Mouse (Mus musculus) CD4-positive helper T cell, adult 2 months (primary cell): ENCODE data around the gene Frem2.

ENCODE experiments used
- DNase-seq: peaks from one replicate; pipeline ENCODE4 v3.0.0-alpha.2; 2012; ENCODE audit warnings: low read depth, missing footprints, low spot score

Gene Frem2

DNA sequence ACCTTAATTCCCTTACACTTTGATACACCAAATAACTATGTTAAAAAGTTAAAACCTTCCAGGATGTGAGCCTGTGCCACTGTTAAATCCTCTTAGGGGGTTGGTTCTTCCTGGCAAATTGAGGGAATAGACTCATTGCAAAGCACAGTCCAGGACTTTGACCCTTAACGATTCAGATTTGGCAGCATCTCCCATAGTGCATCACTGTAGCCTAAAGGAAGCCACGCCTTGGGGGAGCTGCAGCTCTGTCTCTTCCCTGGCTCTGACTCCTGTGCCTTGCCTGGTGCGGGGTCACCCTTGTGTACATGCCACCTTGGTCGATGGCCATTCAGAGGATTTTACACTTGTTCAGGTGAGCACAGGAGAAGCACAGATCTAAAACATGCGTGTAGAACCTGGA, 187.5 kb downstream of the Frem2 start:
- DNase-seq: no peak

- no peak for DNase-seq
Observed at GRCm38 (mm10) chr3:53467356-53467755, 189.8 kb downstream of the Frem2 start.

GRCm38 (mm10) chr3:53466481-53466880, 190.7 kb downstream of the Frem2 start:
- no peak for DNase-seq

DNA sequence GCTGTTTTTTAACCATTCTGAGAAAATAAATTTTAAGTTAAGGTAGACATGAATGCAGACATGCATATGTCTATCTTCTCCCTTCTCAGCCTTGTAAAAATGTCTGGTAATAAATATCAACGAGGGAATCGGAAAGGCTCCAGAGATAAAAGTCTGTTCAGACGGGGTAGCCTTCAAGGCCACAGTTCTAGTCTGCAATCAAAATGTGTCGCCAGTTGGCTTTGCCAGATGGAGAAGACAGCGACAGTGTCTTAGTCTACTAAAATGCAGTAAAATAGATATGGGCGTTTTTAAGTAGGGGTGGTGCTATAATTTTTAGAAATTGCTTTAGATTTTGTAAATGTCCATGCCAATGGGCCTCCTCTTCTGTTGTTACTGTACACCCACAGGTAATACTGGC, 191.8 kb downstream of the Frem2 start:
- no peak for DNase-seq

GRCm38 (mm10) chr3:53464146-53464698, 192.9 kb downstream of the Frem2 start:
- peak; percentile 26 for DNase-seq
